Comparison of ENCODE assay signal across 9 mouse cellular contexts in genomic region chr11:70608381-70609066, GRCm38 (mm10). TPM values are rescaled to one million over a fixed set of nuclear protein-coding genes. Genes with fewer than 3 reads are reported as not detected.
DNase-seq lines count a peak whose midpoint lies in the region; ATAC-seq and TF ChIP-seq lines count a peak whose summit lies in the region.
"Had no signal": no experiment of that assay in that cellular context is flagged by ENCODE, and none has a peak within 500 bp of the region (broad histone marks: within the 10 kb centered on the region; RNA-seq: fewer than 3 reads in every experiment).

No protein-coding gene starts in this region.

- 90% methylated on average over 25 of the region's 26 CpGs for WGBS in stomach, postnatal 0 days
- whole genome bisulfite sequencing in forebrain, embryonic 13.5 days: 92% methylated on average over 26 of the region's 26 CpGs

- H3K4me2 ChIP-seq in stomach, postnatal 0 days (replicated peaks; ENCODE audit: low read depth): no peak overlapping the region
- no peak overlapping the region for H3K4me2 ChIP-seq in forebrain, embryonic 13.5 days
- H3K4me2 ChIP-seq: limb, embryonic 15.5 days had no signal

- no peak overlapping the region for H3K9ac ChIP-seq in stomach, postnatal 0 days (ENCODE audit: low read length)
- no peak overlapping the region for H3K9ac ChIP-seq in forebrain, embryonic 13.5 days
- H3K9ac ChIP-seq: limb, embryonic 15.5 days had no signal

- no peak for ATAC-seq in stomach, postnatal 0 days (ENCODE audit: low FRiP score, low TSS enrichment)
- no peak for ATAC-seq in forebrain, embryonic 13.5 days

- no peak overlapping the region for H3K4me3 ChIP-seq in stomach, postnatal 0 days (ENCODE audit: low read depth, low read length)
- no peak overlapping the region for H3K4me3 ChIP-seq in forebrain, embryonic 13.5 days
- H3K4me3 ChIP-seq: limb, embryonic 15.5 days had no signal

- no peak for TF ChIP-seq EP300 in stomach, postnatal 0 days (optimal IDR thresholded peaks at IDR 0.05)

- peaks cover 32% of the 10 kb centered on the region for H3K36me3 ChIP-seq in stomach, postnatal 0 days (ENCODE audit: control insufficient read depth, insufficient read depth, low read length)
- H3K36me3 ChIP-seq in forebrain, embryonic 13.5 days (ENCODE audit: poor library complexity, severe bottlenecking): peaks cover 98% of the 10 kb centered on the region

- H3K27ac ChIP-seq in stomach, postnatal 0 days (replicated peaks): no peak overlapping the region
- H3K27ac ChIP-seq in forebrain, embryonic 13.5 days: no peak overlapping the region
- H3K27ac ChIP-seq: limb, embryonic 15.5 days had no signal

- DNase-seq in layer of hippocampus, adult 9-11 months: peak; percentile 36
- DNase-seq in layer of hippocampus, postnatal 25 days (ENCODE audit: extremely low spot score in 1 of 2, low spot score in 1 of 2): no peak
- DNase-seq in adrenal gland, postnatal 25 days: peak; percentile 22
- peak; percentile 69 for DNase-seq in kidney, postnatal 10 days
- peak; percentile 47 for DNase-seq in stomach, postnatal 0 days (ENCODE audit: low spot score)
- DNase-seq in right cerebral cortex, postnatal 36 days (ENCODE audit: low spot score in 2 of 2): no peak

- no peaks in the 10 kb centered on the region for H3K9me3 ChIP-seq in stomach, postnatal 0 days (ENCODE audit: control insufficient read depth, low read length)
- H3K9me3 ChIP-seq in forebrain, embryonic 13.5 days (replicated peaks): no peaks in the 10 kb centered on the region
- H3K9me3 ChIP-seq: limb, embryonic 15.5 days had no signal

- peak; percentile 64 for TF ChIP-seq CTCF in stomach, postnatal 0 days (IDR thresholded peaks at IDR 0.05; ENCODE audit: low read depth)

- H3K27me3 ChIP-seq in stomach, postnatal 0 days (ENCODE audit: control insufficient read depth, insufficient read depth, low read length): no peaks in the 10 kb centered on the region
- no peaks in the 10 kb centered on the region for H3K27me3 ChIP-seq in forebrain, embryonic 13.5 days
- H3K27me3 ChIP-seq: limb, embryonic 15.5 days had no signal

- H3K4me1 ChIP-seq in stomach, postnatal 0 days (replicated peaks; ENCODE audit: control insufficient read depth, insufficient read depth): no peaks in the 10 kb centered on the region
- no peaks in the 10 kb centered on the region for H3K4me1 ChIP-seq in forebrain, embryonic 13.5 days
- H3K4me1 ChIP-seq: limb, embryonic 15.5 days had no signal

RNA-seq across cellular contexts. Expression of gene 4930544D05Rik, which starts 7.1 kb away (rescaled TPM):
- total RNA-seq in layer of hippocampus, postnatal 25 days (2021): under 1 TPM in 1 of 2 experiments, not detected in 1; 0.66 TPM
- not detected in 2 replicates for total RNA-seq in adrenal gland, postnatal 25 days (2021)
- polyA plus RNA-seq in stomach, postnatal 0 days (2015; fragmentation: Nextera tagmentation; extraction: Ambion mirVana): not detected in 2 replicates
- not detected in 2 replicates for polyA plus RNA-seq in forebrain, embryonic 13.5 days (2015; fragmentation: Nextera tagmentation; extraction: Ambion mirVana)
- total RNA-seq: common myeloid progenitor, adult 5-6 weeks had no signal
- polyA plus RNA-seq: limb, embryonic 15.5 days had no signal

RNA-seq across cellular contexts. Expression of gene Chrne, which starts 10.5 kb away (rescaled TPM):
- total RNA-seq in layer of hippocampus, postnatal 25 days (2021): under 1 TPM in 1 of 2 experiments, not detected in 1; 0.44 TPM
- not detected in 2 replicates for total RNA-seq in adrenal gland, postnatal 25 days (2021)
- polyA plus RNA-seq in stomach, postnatal 0 days (2015; fragmentation: Nextera tagmentation; extraction: Ambion mirVana): not detected in 2 replicates
- not detected in 2 replicates for polyA plus RNA-seq in forebrain, embryonic 13.5 days (2015; fragmentation: Nextera tagmentation; extraction: Ambion mirVana)
- polyA plus RNA-seq: limb, embryonic 15.5 days had no signal

RNA-seq across cellular contexts. Expression of gene Gp1ba, which starts 30.4 kb away (rescaled TPM):
- total RNA-seq in layer of hippocampus, postnatal 25 days (2021): not detected
- total RNA-seq in adrenal gland, postnatal 25 days (2021): not detected in 2 replicates
- polyA plus RNA-seq in stomach, postnatal 0 days (2015; fragmentation: Nextera tagmentation; extraction: Ambion mirVana): 0.06 and 0.07 TPM in 2 replicates
- 0.15 and 0.30 TPM in 2 replicates for polyA plus RNA-seq in forebrain, embryonic 13.5 days (2015; fragmentation: Nextera tagmentation; extraction: Ambion mirVana)

RNA-seq across cellular contexts. Expression of gene Rnf167, which starts 38.5 kb away (rescaled TPM):
- total RNA-seq in layer of hippocampus, postnatal 25 days (2021): 10 to 100 TPM; 86.9 to 87.6 TPM
- 92.7 and 106 TPM in 2 replicates for total RNA-seq in adrenal gland, postnatal 25 days (2021)
- 62.8 and 70.5 TPM in 2 replicates for polyA plus RNA-seq in stomach, postnatal 0 days (2015; fragmentation: Nextera tagmentation; extraction: Ambion mirVana)
- polyA plus RNA-seq in forebrain, embryonic 13.5 days (2015; fragmentation: Nextera tagmentation; extraction: Ambion mirVana): 108 and 119 TPM in 2 replicates

RNA-seq across cellular contexts. Expression of gene Slc25a11, which starts 38.8 kb away (rescaled TPM):
- total RNA-seq in layer of hippocampus, postnatal 25 days (2021): 100 to 1,000 TPM; 127 to 129 TPM
- total RNA-seq in adrenal gland, postnatal 25 days (2021): 122 and 146 TPM in 2 replicates
- polyA plus RNA-seq in stomach, postnatal 0 days (2015; fragmentation: Nextera tagmentation; extraction: Ambion mirVana): 120 and 121 TPM in 2 replicates
- polyA plus RNA-seq in forebrain, embryonic 13.5 days (2015; fragmentation: Nextera tagmentation; extraction: Ambion mirVana): 156 and 165 TPM in 2 replicates

Comparison
In these comparisons a context has a peak if more than half of its experiments do, and no peak if none do; other contexts are left out.
1. DNase-seq: peak in layer of hippocampus, adult 9-11 months (single experiment), adrenal gland, postnatal 25 days (single experiment), kidney, postnatal 10 days (single experiment) and stomach, postnatal 0 days (single experiment); none in layer of hippocampus, postnatal 25 days (0 of 2) and right cerebral cortex, postnatal 36 days (0 of 2).